Comparison of ENCODE assay signal across 8 mouse cellular contexts in the genomic region with DNA sequence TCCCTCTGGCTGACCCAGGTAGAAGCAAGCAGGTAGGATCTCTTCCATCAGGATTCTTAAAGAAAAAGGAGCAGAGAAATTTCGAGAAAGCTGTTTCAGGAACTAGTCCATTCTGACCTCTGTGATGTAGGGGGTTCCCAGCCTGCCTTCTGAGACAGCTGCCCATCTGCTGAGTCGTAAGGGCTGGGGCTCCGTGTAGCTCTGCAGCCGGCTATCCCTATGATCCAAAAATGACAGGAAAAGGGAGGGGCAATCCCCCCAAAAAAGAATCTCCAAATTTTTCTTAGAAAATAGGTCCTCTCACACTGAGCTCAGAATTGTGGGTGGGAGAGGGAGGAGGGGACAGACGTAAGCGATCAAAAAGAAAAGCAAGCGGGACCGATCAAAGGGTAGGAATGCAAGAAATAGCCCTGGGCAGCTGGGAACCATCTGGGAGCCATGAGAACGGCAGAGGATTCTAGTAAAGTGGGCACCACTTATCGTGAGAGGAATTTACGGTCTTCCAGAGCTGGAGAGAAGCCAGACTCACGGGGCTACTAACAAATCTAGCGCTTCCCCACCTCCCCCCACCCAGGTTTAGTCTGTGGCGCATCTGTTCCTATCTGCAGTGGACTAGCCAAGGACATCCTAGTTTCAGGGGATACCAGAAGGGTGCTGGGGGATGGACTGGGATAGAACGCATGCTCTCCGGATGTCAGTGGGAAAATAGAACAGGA. TPM values are rescaled to one million over a fixed set of nuclear protein-coding genes. Genes with fewer than 3 reads are reported as not detected.
DNase-seq lines count a peak whose midpoint lies in the region; ATAC-seq and TF ChIP-seq lines count a peak whose summit lies in the region.

No protein-coding gene starts in this region.

- DNase-seq in kidney, adult 2 months: no peak
- no peak for DNase-seq in kidney, postnatal 14 days
- DNase-seq in embryo, embryonic 11.5 days (ENCODE audit: low read depth, low spot score): peak; percentile 40
- no peak for DNase-seq in thymus, adult 2 months
- no peak for DNase-seq in ovary, adult 18-20 months (ENCODE audit: low spot score)
- DNase-seq in gastrocnemius, postnatal 36 days: no peak

- H3K9me3 ChIP-seq in hindbrain, embryonic 16.5 days (ENCODE audit: control insufficient read depth, low read length): no peaks in the 10 kb centered on the region
- no peaks in the 10 kb centered on the region for H3K9me3 ChIP-seq in midbrain, embryonic 15.5 days

- no peak overlapping the region for H3K4me3 ChIP-seq in kidney, adult 2 months (ENCODE audit: insufficient read depth, low read depth, low read length)
- H3K4me3 ChIP-seq in hindbrain, embryonic 16.5 days (ENCODE audit: low read length): peak overlapping the region; percentile 22
- H3K4me3 ChIP-seq in midbrain, embryonic 15.5 days: no peak overlapping the region
- no peak overlapping the region for H3K4me3 ChIP-seq in thymus, adult 2 months (ENCODE audit: control insufficient read depth, insufficient read depth, low read length)

- peak overlapping the region; percentile 29; the same call in 1 of the 2 replicates for H3K9ac ChIP-seq in hindbrain, embryonic 16.5 days (ENCODE audit: low read depth, low read length)
- H3K9ac ChIP-seq in midbrain, embryonic 15.5 days: peak overlapping the region; percentile 16; the same call in 1 of the 2 replicates

- no peaks in the 10 kb centered on the region for H3K4me1 ChIP-seq in kidney, adult 2 months (ENCODE audit: control insufficient read depth, insufficient read depth, low read length)
- H3K4me1 ChIP-seq in hindbrain, embryonic 16.5 days (ENCODE audit: control insufficient read depth, insufficient read depth, low read depth, low read length): peaks cover 10% of the 10 kb centered on the region
- H3K4me1 ChIP-seq in midbrain, embryonic 15.5 days: peaks cover 18% of the 10 kb centered on the region
- H3K4me1 ChIP-seq in thymus, adult 2 months (replicated peaks; ENCODE audit: control insufficient read depth, insufficient read depth, low read length): no peaks in the 10 kb centered on the region

- ATAC-seq in hindbrain, embryonic 16.5 days: peak; percentile 64
- ATAC-seq in midbrain, embryonic 15.5 days (replicated peaks): peak; percentile 53; the same call in 1 of the 2 replicates

- H3K4me2 ChIP-seq in hindbrain, embryonic 16.5 days (ENCODE audit: low read length): peak overlapping the region; percentile 50
- peak overlapping the region; percentile 36 for H3K4me2 ChIP-seq in midbrain, embryonic 15.5 days

- 17% methylated on average over 16 of the region's 16 CpGs for WGBS in kidney, adult 2 months
- WGBS in hindbrain, embryonic 16.5 days: 26% methylated on average over 16 of the region's 16 CpGs
- WGBS in midbrain, embryonic 15.5 days: 28% methylated on average over 16 of the region's 16 CpGs
- 56% methylated on average over 16 of the region's 16 CpGs for WGBS in thymus, adult 2 months

- TF ChIP-seq CTCF in kidney, adult 2 months (conservative IDR thresholded peaks at IDR 0.05; ENCODE audit: insufficient read depth, insufficient read length, low read depth, low read length): no peak
- no peak for TF ChIP-seq CTCF in thymus, adult 2 months (IDR thresholded peaks at IDR 0.05; ENCODE audit: borderline replicate concordance, control insufficient read depth, extremely low read depth, insufficient read depth, low read length, poor library complexity)

- intact Hi-C loops in gastrocnemius, postnatal 36 days (cut with DNase I): no loop called here

- peak overlapping the region; percentile 48; the same call in 1 of the 2 replicates for H3K27ac ChIP-seq in kidney, adult 2 months (ENCODE audit: insufficient read depth, low read depth, low read length)
- H3K27ac ChIP-seq in hindbrain, embryonic 16.5 days (ENCODE audit: low read depth, low read length): no peak overlapping the region
- H3K27ac ChIP-seq in midbrain, embryonic 15.5 days: peak overlapping the region; percentile 66
- H3K27ac ChIP-seq in thymus, adult 2 months (ENCODE audit: control insufficient read depth, insufficient read depth, low read length): no peak overlapping the region

- no peak for TF ChIP-seq POLR2A in kidney, adult 2 months (IDR thresholded peaks at IDR 0.05; ENCODE audit: low read depth, low read length)
- TF ChIP-seq POLR2A in thymus, adult 2 months (IDR thresholded peaks at IDR 0.05; ENCODE audit: control insufficient read depth, extremely low read depth, insufficient read depth, low read length, poor library complexity): no peak

- H3K27me3 ChIP-seq in kidney, adult 2 months (replicated peaks; ENCODE audit: control insufficient read depth, insufficient read depth, low read length): no peaks in the 10 kb centered on the region
- no peaks in the 10 kb centered on the region for H3K27me3 ChIP-seq in hindbrain, embryonic 16.5 days (replicated peaks; ENCODE audit: control insufficient read depth, insufficient read depth, low read length)
- H3K27me3 ChIP-seq in midbrain, embryonic 15.5 days (replicated peaks): no peaks in the 10 kb centered on the region
- no peaks in the 10 kb centered on the region for H3K27me3 ChIP-seq in thymus, adult 2 months (ENCODE audit: control insufficient read depth, insufficient read depth, low read length)

- H3K36me3 ChIP-seq in kidney, adult 2 months (ENCODE audit: control insufficient read depth, insufficient read depth, low read length): no peaks in the 10 kb centered on the region
- H3K36me3 ChIP-seq in hindbrain, embryonic 16.5 days (ENCODE audit: control insufficient read depth, insufficient read depth, low read length): no peaks in the 10 kb centered on the region
- no peaks in the 10 kb centered on the region for H3K36me3 ChIP-seq in midbrain, embryonic 15.5 days (replicated peaks)
- H3K36me3 ChIP-seq in thymus, adult 2 months (ENCODE audit: control insufficient read depth, insufficient read depth, low read length): no peaks in the 10 kb centered on the region

RNA-seq across cellular contexts. Expression of a gene that starts 9.5 kb away (rescaled TPM):
- polyA plus RNA-seq in kidney, adult 2 months (2012; rRNA removed): 0.03 TPM in 1 of 2 replicates, not detected in the other
- polyA plus RNA-seq in hindbrain, embryonic 16.5 days (2015; fragmentation: Nextera tagmentation; extraction: Ambion mirVana): 0.24 TPM in 2 replicates
- 0.14 and 0.27 TPM in 2 replicates for polyA plus RNA-seq in midbrain, embryonic 15.5 days (2015; fragmentation: Nextera tagmentation; extraction: Ambion mirVana)
- 0.18 and 0.31 TPM in 2 replicates for polyA plus RNA-seq in thymus, adult 2 months (2012; rRNA removed)
- total RNA-seq in gastrocnemius, postnatal 36 days (2021): under 1 TPM in 1 of 2 experiments, not detected in 1; 0.30 TPM

Comparison
In these comparisons a context has a peak if more than half of its experiments do, and no peak if none do; other contexts are left out.
1. H3K27ac ChIP-seq: peak in kidney, adult 2 months (single experiment) and midbrain, embryonic 15.5 days (single experiment); none in hindbrain, embryonic 16.5 days (single experiment) and thymus, adult 2 months (single experiment).